Mouse (Mus musculus): ENCODE results near the gene Olfr884.

Olfr884 gene

DNA sequence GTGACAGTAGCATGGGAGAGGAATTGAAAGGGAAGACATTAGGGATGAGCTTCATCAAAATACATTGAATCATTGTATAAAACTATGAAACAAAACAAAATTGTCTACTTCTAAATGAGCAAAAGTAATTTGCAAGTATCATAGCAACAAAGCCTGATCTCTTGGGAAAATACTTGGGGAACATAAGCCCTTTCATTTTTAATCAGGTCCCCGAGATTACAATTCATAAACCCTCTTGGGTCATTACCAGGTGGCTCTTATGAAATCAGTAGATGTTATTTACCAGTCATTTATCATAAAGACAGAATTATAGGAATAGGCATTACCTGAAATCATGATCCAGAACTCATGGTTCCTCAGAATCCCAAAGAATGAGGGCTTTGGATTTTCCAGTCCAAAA lies at the start of gene Olfr884:
Olfr884 (plus strand) TSS at position 301 of the 400 bp plus-strand sequence.
- DNase-seq, result no peak

DNA sequence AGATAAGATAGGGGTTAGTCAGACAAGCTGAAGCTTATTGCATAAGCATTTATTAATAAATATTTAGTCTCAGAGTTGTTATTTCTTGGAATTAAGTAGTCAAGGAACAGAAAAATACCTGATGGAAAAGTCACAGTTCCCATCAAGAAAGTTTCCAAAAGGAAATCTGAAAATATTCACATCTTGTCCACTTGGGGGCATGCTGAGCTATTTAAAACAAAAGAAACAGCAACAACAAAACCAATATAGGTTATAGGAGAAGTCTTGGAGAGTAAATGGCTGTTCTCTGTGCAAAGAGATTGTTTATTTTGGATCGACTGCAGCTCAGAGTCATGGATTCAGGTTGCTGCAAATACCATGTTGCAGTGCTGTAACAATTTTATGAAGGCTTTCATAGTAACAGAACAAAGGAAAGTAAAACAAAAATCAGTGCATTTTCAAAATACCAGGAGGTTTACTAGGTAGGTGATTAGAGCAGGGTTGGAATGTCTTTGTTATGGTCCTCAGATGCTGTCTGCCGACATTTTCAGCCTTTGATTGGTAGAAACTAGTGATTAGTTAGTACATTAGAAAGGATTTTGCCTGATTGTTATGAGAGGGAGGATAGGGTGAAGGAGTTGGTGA lies 47.7 kb upstream of the Olfr884 start:
- no peak for DNase-seq

DNA sequence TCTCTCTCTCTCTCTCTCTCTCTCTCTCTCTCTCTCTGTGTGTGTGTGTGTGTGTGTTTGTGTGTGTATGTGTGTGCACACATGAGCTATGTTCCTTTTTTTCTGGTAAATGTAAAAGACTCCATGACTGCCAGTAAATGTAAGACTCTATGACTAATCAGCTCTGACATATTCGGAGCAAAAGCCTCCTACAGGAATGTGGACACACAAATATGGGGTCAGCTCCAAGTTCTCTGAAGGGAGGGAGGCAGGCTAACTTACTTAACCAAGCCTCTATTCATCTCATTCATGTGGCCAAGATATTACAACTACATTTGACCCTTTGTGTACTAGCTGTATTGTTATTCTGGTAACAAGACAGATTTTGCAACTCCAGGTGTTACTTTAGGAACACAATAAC lies 46.3 kb upstream of the Olfr884 start:
- no peak for DNase-seq

DNA sequence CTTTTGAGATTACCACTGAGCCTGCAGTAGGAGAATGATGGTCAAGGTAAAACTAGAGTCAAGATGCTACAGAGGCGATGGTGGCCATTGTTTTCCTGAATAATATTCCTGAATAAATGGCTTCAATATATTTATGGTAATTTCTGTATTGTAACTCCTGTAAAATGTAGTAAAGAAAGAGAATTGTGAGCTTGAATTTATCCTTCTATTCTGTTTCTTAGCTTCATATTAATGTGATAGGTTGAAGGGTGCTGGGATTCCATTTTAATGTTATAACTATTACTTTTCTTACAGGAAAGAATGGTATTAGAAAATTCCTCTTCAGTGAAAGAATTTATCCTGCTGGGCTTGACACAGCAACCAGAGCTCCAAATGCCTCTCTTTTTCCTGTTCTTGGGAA lies 20.8 kb upstream of the Olfr884 start, which contains the start of gene Olfr883:
Olfr883 (plus strand) TSS at position 301 of the 400 bp plus-strand sequence.
- DNase-seq, result no peak

DNA sequence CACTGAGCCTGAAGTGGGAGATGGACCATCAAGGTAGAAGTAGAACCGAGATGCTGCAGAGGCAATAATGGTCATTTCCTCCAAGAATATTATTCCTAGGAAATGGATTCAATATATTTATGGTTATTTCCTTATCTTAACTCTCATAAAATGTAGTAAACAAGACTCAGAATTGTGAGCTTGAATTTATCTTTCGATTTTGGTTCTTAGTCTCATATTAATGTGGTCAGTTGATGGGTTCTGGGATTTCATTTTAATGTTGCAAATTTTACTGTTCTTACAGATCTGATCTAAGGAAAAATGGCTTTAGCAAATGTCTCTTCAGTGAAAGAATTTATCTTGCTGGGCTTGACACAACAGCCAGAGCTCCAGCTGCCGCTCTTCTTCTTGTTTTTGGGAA lies 14.7 kb downstream of the Olfr884 start, which contains the start of gene Olfr885:
Olfr885 (plus strand) TSS at position 301 of the 400 bp plus-strand sequence.
- DNase-seq, result no peak

DNA sequence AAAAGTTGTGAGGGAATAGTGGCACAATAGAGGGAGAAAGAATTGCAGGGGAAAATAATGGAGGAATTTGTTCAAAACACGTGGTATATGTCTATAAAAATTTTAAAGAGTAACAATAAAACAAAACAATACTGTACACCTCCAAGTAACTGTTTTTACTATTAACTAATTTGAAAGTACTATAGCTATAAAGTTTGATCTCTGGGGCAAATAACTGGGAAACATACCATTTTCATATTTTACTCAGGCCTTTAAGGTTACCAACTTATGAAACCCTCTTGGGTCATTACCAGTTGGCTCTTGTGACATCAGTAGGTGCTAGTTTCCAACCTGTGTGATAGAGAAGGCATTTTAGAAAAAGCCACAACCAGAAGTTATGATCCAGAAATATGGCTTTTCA lies 37.4 kb downstream of the Olfr884 start, which contains the start of gene Olfr887:
Olfr887 (plus strand) TSS at position 301 of the 400 bp plus-strand sequence.
- DNase-seq, result no peak
